Mouse (Mus musculus) natural killer cell, adult 2 months (primary cell): Measurements from ENCODE around the gene Arhgap44.

Experiments used
- DNase-seq, 2 experiments: peaks; one replicate each; pipeline ENCODE4 v3.0.0; 2022; ENCODE audit warnings: low spot score in 2 of 2

Gene Arhgap44

DNA sequence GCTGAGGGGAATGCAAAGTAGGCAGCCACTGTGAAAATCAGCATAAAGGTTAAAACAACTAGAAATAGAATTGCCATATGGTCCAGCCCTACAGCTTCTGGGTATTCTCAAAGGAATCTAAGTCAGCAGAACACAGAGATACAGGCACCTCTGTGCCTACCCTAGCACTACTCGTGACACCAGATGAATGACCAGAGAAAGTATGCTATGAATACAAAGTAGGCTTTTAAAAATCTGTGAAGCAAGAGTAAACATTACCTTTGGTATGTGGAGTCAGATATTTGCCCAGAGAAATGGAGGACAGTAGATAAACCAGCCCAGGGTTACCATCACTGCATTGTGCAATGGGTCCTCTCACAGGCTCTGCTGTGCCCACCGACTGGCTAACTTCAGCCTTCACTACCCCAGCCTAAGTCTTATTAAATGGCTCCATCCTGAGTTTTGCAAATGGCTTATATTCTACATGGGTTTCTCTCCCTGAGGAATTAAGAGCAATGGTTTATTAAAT is 25.6 kb downstream of the Arhgap44 start:
- DNase-seq, result no peak

DNA sequence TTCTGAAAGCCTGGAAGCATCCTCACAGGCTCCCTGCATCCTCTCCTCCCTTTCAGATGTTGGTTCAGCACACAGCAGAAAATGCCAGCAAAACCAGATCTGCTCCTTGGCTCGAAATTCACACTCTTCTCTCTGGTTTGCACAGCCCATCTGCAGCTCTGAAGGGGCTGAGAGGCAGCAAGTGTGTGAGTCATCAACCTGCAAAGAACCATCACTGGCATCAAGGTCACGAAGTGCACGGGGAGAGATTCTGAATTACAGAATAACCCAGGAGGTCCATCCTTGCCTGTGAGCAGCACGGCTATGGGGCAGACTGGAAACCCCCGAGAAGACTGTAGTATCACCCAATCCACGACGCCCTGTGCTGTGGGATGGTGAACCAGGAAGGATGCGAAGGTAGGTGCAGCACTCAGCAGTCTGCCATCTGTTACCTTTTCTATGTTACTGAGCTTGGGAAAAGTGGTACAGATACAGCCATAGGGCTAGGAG is 27.5 kb downstream of the Arhgap44 start:
- no peak for DNase-seq

DNA sequence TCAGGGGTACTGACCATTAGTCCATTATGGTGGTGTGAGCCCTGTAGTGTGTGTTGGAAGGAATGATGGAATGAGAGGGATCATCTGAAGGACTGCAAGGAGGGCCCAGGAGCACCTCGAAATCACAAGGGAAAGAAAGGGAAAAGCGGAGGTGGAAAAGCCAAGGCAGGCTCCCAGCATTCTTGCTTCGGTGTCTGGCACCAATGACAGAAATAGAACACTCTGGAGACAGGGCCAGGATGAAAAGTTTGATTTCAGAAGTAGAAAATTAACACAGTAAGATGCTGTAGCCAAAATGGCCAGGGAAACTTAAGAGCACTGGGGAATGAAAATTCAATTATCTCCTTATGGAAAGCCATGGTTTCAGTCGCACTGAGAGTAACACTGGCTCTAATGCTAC is 29.1 kb downstream of the Arhgap44 start:
- no peak for DNase-seq

DNA sequence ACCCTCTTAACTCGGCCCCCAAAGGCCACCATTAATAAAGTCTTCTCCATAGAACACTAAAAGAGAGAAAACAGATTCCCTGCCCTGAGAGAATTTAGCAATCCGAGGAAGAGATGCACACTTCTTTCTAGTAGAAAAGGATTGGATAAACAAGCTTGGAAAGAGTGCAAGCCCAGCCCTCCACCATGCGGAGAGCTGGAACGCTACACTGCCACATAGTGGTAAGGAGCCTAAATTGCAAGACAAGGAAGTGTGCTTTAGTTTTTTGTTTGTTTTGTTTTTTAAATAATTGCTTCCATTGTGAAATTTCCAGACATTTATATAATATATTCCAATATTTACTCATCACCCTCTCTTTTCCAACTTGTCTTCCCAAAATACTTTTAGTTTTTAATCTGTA is 33.7 kb downstream of the Arhgap44 start:
- DNase-seq, result no peak

DNA sequence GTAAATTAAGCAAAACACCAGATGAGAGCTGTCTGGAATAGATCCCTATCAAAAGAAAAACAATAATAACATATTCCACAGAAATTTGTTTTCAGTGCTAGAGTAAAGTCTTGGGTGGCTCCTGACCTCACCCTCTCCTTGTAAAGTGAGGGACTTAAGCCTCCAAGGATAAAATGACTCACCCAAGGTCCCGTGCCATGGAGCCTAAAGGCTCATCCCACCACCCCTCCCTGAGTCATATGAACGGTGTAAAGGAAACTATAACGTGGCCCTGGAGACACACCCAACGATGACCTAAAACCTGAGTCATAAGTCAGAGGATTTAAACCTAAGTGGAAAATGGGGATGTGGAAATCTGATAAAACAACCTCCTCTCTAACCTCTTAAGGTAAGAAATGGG is 34.1 kb downstream of the Arhgap44 start:
- DNase-seq, result no peak

DNA sequence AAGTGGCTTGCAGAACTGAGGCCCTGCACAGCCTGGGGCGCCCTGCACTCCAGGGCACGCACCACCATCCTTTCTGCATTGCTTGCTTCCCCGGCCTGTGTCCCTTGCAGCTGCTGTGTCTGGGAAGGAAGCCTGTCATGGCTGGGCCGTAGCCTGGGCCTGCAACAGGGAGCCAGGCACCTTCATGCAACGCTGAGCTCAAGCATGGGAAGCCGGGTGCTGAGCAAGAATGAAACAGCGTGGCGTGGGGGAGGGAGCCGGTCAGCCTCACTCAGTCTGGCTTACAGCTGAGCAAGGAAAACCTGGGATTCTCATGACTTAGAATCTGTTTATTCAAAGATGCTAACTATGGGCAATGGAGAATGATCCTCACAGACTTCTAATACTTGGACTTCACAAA is 36.2 kb downstream of the Arhgap44 start:
- DNase-seq, result no peak

DNA sequence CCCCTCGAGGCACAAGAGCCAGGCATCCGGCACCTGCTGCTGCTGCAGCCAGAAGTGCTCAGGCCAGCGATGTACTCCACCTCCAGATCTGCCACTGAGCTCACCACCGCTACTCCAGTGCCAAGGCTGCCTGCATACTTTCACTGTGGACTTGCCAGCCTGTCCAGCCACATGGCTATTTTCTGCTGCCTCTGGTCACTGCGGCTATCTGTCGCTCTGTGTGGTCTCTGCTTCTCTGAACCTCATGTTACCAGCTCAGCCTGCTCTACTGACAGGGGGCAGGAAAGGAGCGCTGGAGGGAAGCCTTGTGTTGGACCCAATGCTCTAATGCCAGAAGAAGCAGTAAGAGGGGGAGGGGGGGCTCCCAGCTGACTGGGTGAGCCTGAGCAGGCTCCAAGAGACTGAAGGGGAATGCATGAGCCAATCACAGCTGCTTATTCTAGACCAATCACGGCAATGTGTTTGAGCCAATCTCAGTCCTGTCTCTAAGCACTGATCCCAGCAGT is 37.8 kb downstream of the Arhgap44 start:
- no peak for DNase-seq

DNA sequence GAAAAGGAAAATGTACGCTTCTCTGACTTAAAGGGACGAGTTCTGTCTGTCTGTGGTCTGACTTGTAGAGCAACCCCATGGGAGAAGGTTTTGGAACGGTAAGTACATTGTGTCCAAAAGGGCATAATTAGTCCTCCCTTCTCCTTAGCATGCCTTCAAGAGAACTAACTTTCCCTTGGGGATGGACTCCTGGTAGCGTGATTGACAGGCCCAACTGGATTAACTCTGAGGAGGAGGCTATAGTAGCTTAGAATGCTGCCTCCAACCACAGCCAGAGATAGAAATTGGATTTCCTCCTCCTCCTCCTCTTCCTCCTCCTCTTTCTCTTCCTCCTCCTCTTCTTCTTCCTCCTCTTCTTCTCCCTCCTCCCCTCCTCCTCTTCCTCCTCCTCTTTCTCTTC is 42.5 kb downstream of the Arhgap44 start:
- DNase-seq, result no peak

DNA sequence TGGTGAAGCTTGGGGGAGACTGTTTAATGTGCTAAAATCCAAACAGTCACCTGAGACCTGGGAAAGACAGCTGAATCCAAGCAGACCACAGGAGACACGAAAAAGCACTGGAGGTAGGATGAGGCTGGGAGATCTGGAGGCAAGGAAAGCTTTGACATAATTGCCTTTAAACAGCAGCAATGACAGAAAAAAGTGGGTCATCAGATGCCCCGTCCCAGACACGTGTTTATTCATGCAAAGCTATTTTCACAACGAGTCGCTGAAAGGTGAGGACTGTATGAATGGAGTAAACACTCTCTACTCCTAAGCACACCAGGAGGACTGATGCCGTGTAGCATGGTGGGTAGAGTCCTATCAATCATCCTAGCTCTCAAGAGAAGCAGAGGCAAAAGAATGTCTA is 47.0 kb downstream of the Arhgap44 start:
- DNase-seq, result no peak

DNA sequence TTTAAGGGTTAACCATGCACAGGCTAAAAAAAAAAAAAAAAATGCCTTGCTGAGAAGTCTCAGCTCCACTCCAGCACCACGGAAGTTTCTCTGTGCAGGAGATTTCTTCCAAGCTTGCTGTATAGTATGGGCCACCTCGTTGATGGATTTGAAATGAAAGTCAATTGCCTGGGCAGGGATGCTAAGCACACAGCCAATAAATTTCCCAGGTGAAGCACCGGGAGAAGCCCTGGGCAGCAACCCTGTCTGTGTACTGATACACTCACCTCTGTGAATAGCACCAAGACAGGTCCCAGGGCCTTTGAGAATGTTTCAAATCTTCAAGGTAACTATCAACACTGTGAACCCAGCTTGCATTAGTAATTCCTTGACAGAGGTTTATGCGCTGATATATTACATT is 50.7 kb downstream of the Arhgap44 start:
- no peak for DNase-seq

DNA sequence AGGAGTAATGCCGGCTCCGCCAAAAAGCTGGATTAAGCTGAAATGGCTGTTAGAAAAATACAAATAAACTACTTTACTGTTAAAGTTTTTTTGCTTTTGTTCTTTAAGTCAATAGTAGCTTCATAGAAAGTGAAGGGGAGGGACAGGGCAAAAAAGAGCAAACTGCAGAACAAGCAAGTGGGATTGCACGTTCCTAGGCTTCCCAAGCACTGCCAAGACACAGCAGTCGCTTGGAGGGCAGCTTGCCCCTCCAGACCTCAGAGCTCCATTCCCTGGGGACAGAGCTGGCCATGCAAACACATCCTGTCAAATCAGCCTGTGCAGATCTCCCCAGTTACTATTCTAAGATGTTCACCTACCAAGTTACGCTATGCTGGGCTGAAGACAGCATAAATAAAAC is 51.1 kb downstream of the Arhgap44 start:
- no peak for DNase-seq

DNA sequence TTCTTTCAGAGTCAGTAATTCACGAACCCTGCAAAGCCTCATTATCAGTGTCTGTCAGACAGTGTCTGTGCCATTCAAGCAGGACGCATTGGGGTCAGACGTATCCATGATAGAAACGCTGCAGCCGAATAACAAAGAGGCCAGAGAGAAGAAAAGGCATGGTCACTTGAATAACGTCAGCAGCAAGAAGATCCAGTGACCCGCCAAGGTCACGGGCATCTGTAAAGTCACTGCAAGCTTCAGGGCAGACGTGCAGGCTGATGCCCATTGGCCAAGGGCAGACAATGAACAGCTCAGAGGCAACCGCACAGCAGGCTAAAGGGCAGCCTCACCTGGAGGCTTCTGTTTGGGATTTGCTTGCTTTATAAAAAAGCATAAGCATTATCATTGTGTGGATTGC is 52.7 kb downstream of the Arhgap44 start:
- no peak for DNase-seq

DNA sequence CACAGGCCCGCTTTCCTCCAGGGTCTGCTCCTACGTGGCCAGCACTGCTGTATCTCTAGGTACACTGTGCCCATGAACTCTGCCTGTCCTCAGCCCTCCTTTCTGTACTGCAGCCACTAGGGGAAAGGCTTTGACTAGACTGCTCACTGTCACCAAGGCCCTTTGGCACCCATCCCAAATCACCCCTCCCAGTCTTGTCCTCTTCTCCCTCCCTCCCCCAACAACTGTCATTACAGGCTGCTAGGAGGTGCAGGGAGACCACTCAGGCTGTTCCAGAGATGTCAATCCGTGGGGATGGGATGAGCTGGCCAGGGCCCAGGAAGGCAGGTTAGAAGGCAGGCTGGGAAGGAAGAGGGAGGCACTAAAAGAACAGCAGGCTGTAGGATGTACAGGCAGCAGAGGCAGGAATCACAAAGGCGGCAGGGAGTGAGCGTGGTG is 55.0 kb downstream of the Arhgap44 start:
- DNase-seq, result no peak

DNA sequence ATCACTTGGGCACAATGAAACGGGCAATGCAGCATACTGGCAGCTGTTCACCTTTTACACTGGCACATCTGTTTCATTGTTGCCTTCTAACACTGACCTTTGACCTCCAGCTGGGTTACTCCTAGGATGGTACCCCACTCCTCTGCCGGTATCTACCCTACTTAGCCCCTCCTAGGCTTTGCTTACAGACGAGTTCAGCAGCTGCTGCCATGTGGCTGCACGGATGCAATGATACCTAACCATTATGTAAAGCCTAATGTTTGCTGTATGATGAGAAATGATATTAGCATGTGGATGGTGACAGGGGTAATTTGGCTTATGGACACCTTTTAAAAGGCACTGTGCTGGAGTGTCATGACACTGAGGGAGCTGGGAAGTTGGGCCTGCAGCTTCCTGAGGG is 55.6 kb downstream of the Arhgap44 start:
- no peak for DNase-seq

DNA sequence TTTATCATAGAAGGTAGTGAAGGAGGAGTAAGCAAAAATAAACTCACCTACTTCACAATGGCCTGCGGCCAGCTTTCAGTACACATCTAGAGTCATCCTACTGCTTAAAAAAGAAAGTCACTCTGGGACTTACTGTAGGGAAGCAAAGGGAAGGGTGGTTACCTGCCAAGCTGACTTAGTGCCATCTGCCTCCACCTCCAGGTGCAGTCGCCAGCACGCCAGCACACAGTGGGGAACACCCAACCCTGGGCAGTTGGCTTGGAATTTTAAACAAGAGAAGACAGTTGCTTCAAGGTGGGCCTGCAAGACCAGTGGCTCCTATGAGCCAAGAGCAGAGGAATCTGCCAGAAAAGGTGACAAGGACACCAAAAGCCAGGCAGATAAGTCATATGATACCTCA is 58.7 kb downstream of the Arhgap44 start:
- DNase-seq, result no peak

DNA sequence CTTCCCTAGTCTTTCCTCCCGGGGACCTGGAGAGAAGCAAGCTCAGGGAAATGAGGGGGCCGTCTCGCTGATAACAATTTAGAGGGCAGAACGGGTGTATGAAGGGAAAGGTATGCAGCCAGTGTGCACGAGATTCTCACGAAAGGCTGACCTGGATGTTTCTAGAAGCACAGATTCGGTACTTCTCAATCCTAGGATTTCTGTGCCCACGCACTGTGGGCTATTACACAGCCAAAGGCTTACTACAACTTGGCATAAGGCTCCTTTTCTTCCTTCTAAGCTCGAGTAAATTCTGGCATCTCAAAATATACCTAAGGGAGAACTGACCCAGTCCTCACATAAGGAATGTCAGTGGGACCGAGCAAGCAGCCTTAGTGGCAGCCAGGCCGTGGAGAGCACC is 61.6 kb downstream of the Arhgap44 start:
- DNase-seq, result no peak

DNA sequence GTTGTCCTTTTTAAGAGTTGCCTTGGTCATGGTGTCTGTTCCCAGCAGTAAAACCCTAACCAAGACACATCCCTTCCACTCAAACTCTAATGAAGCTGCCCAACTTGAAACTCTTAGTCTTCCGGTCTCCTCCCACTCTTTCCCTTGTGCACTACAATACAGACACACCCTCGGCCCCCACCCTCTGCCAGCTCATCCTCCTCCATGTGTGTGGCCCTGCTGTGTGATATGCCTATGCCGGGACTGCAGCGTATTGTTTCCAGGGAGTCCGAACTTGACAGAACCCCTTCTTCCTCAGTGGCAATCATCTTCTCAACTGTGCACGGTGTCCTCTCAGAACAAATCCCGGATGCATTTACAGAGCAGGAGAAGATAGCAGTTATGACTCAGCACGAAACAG is 62.7 kb downstream of the Arhgap44 start:
- DNase-seq, result no peak

DNA sequence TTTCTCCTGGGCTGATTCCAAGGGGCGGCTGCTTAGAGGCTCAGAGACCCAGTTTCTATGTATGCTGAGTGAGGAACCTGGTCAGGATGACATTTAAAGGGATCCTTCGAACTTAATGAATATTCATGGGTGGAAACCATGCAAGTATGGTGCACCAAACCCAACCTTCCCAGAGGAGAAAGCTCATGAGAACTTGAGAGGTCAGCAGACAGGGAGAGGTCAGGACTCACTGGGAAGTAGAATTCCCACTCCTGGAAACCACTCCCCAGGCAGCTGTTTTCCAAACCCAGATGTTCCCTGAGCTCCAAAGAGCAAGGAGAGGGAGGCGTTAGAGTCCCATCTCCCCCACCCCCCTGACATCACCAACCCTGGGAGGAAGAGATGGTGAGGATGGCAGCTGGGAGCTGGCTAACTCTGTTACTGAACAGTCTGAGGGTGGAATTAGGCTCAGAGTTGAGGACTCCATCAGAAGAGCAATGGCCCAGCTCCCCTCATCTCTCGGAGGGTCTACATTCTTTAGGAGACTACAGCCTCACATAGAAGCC is 65.2 kb downstream of the Arhgap44 start:
- DNase-seq, result no peak

DNA sequence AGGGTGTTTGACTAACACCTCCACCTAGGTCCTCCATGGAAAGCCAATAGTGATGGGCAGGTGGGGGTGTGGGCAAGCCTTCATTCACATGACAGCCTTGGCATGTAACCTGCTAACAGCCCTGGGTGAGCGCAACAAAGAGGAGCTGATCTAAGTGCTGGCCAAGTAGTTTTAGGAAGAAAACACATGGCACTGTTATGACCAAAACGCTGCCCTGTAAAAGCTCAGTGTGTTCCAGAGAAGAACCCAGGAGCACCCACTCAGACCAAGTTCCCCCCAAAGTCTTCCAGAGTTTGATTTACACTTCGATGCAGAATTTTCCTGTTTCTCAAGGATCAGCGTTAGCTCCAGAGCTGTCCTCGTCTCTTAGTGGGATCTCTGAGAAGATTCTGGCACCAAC is 65.9 kb downstream of the Arhgap44 start:
- no peak for DNase-seq

DNA sequence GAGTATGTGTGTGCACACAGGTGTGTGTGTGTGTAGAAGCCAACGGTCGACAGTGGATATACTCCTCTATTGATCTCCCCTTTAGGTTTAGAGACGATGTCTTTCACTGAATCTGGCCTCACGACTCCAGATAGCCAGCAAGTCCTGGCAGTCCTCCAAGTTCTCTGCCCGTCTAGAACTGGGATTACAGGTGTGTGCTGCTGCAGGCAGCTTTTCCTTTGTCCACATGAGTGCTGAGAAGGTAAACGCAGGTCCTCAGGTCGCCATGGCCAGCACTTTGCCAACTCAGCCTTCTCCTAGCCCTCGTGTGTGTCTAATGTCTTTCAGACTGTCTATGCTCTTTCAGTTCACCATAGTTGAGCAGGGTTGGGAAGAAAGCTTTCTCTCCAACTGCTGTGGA is 69.9 kb downstream of the Arhgap44 start:
- no peak for DNase-seq

DNA sequence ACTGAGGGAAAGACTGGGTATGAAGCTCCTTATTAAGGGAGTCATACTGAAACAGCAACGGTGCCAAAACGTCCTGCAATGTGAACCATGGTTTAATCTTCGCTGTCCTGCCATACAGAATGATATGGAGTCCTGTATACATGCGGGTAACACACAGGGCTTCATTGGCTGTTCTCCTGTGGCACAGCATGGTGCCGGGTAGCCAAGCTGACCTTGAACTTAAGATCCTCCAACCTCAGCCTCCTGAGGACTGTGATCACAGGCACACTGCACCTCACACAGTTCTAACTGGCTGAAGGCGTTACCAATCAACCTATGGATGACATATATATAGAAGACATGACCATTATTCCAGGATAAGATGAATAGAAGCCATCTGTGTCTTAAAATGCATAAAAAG is 72.4 kb downstream of the Arhgap44 start:
- no peak for DNase-seq

DNA sequence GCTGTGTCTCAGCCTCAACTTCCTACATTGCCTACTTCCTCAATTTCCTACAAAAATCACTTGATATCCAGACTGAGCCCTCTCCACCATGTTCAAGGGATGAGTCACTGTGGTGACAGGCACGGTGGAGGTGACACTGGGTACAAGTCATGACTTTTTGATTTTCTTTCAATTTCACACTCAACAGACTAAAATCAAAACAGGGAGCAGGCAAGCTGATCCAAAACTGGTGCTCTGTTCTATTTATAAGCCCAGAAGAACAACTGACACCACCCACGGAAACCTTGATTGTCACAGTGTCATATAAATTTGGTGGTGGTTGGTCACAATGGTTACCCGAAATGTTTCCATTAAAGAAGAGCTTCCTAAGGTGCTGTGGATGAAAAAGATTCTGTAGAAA is 72.8 kb downstream of the Arhgap44 start:
- DNase-seq, result no peak

DNA sequence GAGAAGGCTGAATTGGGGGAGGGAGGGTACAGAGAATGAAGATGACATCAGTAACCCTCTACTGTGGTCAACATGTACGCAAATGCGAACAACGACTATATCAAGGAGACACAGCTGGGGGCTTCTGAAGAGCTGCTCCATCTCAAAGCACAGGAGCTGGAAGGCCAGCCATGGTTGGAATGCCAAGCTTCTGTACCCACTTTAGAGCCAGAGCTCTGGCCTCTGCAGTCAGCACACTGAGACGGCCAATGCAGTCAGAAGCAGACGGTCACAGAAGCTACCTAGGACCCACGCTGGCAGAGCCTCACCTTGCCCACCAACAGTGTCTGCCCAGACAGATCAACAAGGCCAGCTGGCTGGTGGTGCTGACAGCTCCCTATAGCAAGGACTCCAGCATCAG is 73.5 kb downstream of the Arhgap44 start:
- no peak for DNase-seq
